Mouse (Mus musculus) ES-Bruce4 (cell line): ENCODE results near the gene Pitpna.

ENCODE experiments used
- CTCF ChIP-seq: IDR thresholded peaks from one replicate; pipeline ENCODE4 v1.8.1; 2011; ENCODE audit warnings: low read depth, low read length
- EP300 ChIP-seq: IDR thresholded peaks from 2 replicates; pipeline ENCODE4 v1.6.1; 2011; ENCODE audit warnings: low read depth, low read length; ENCODE audit not compliant: insufficient read depth

DNA sequence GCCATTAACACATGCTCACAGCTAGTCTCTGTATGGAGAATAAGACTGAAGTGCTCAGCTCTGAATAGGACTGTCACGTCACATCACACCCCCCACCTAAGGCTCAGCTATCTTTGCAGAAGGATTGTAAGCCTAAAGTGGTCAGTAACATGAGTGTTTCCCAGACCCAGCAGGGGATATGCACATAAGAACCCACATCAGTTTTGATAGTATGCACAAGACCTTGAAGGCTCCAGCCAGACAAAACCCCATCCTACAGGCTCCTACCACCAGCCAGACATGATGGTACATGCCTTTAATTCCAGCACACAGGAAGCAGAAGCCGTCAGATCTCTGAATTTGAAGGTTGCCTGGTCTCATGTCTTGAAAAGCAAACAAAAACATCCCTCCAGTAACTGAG lies 22.1 kb downstream of the Pitpna start:
- TF ChIP-seq CTCF (no peak), EP300 (no peak)
